Mouse (Mus musculus): ENCODE measurements around the gene Ndufb6. TPM values are rescaled to one million over a fixed set of nuclear protein-coding genes. Genes with fewer than 3 reads are reported as not detected.

Gene Ndufb6
- polyA plus RNA-seq (2015; fragmentation: Nextera tagmentation; extraction: Ambion mirVana), result 281 and 287 TPM in 2 replicates

DNA sequence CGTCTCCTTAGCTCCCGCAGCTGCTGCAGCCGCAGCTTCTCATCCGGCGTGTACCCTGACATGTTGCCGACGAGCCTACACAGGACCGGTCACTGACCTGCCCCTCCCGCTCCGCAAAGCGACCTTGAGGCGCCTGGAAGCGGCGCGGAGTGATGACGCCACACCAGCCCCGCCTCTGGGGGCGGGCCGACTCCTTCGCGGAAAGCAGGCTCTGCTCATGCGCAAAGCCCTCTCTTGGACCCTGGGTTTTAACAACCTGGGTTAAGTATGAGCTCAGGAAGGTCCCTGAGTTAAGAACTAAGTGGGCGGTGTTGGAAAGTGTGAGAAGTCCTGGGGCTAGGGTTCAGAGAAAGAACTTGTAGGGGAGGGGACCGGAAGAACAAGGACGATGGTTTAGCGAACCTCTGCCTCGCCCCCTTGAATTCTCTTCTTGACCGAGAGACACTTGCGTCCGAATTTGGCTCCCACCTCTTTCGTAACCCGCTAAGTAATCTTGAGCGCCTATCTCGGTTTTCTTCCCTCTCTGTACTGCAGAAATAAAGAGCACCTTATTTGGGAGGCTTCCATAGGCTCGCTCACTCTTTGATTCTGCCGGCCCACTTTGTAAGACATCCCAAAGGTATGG lies at the start of gene Ndufb6:
Gene Ndufb6, minus strand, starts transcription at position 146 of the 625 bp plus-strand sequence.
- peaks cover 12% of the 10 kb centered on the region for H3K4me1 ChIP-seq
- peak within 1 kb of the TSS; percentile 79 for H3K27ac ChIP-seq (replicated peaks)
- H3K4me2 ChIP-seq (replicated peaks), result peak within 1 kb of the TSS; percentile 84
- peak within 1 kb of the TSS; percentile 90 for H3K9ac ChIP-seq
- H3K4me3 ChIP-seq (replicated peaks), result peak within 1 kb of the TSS; percentile 95
- WGBS, result 0% methylated on average over 36 of the region's 36 CpGs
- H3K27me3 ChIP-seq, result no peaks in the 10 kb centered on the region
- H3K36me3 ChIP-seq, result peaks cover 19% of the 10 kb centered on the region
- peak; percentile 93 for ATAC-seq (ENCODE audit: insufficient number of reproducible peaks, low FRiP score, low TSS enrichment, low read depth)
- H3K9me3 ChIP-seq (replicated peaks), result no peaks in the 10 kb centered on the region

DNA sequence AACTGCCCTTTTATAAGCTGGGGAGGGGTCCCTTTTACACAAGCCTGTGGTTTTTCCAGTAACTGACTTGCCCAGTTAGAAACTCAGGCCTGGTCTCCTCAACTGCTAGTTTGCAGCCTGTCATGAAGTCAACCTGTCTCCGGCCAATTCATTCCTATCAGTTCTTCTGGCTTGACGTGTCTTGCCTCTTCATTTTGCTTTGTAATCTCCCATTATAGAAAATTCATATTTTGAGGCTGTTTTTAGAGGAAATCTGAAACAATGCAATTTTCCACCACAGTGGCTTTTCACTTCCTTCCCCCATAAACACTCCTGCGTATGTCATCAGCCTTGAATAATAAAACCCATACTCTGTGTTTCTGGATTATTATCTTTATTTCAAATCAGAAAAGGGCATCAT lies 47.9 kb upstream of the Ndufb6 start:
- Histone ChIP-seq H3K4me3 (replicated peaks) (no peak overlapping the region), H3K9me3 (replicated peaks) (no peaks in the 10 kb centered on the region), H3K4me2 (replicated peaks) (no peak overlapping the region), H3K4me1 (no peaks in the 10 kb centered on the region), H3K27me3 (no peaks in the 10 kb centered on the region), H3K9ac (no peak overlapping the region), H3K36me3 (no peaks in the 10 kb centered on the region), H3K27ac (replicated peaks) (no peak overlapping the region)
- 87% methylated on average over 3 of the region's 3 CpGs for WGBS
- ATAC-seq (ENCODE audit: insufficient number of reproducible peaks, low FRiP score, low TSS enrichment, low read depth), result no peak

GRCm38 (mm10) chr4:40324620-40325019 lies 45.4 kb upstream of the Ndufb6 start:
- Histone ChIP-seq H3K4me3 (replicated peaks) (no peak overlapping the region), H3K9ac (no peak overlapping the region), H3K36me3 (no peaks in the 10 kb centered on the region), H3K4me2 (replicated peaks) (no peak overlapping the region), H3K4me1 (no peaks in the 10 kb centered on the region), H3K27ac (replicated peaks) (no peak overlapping the region), H3K9me3 (replicated peaks) (no peaks in the 10 kb centered on the region), H3K27me3 (no peaks in the 10 kb centered on the region)
- no peak for ATAC-seq (ENCODE audit: insufficient number of reproducible peaks, low FRiP score, low TSS enrichment, low read depth)
- WGBS, result 84% methylated on average over 7 of the region's 7 CpGs

DNA sequence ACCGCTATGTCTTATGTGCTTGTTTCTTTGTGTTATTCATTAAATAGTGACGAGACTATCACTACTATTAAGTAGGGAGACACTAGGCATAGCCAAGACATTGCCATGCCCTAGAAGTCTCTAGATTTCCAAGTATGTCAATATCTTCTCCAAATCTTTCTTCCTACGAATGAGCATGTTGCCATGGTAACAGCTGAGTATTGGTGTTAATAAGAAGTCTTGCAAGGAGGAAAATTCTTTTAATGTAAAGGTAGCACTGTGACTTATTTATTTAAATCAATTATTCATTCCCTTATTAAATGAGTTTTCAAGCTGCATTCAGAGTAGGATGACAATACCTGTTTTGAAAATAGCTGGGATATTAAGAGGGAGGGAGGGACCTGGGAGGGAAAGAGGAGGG lies 38.2 kb upstream of the Ndufb6 start:
- H3K36me3 ChIP-seq, result no peaks in the 10 kb centered on the region
- H3K27me3 ChIP-seq, result no peaks in the 10 kb centered on the region
- H3K27ac ChIP-seq (replicated peaks), result no peak overlapping the region
- H3K4me2 ChIP-seq (replicated peaks), result no peak overlapping the region
- WGBS, result 72% methylated on average over 3 of the region's 3 CpGs
- no peak overlapping the region for H3K4me3 ChIP-seq (replicated peaks)
- no peak overlapping the region for H3K9ac ChIP-seq
- no peaks in the 10 kb centered on the region for H3K9me3 ChIP-seq (replicated peaks)
- no peak for ATAC-seq (ENCODE audit: insufficient number of reproducible peaks, low FRiP score, low TSS enrichment, low read depth)
- H3K4me1 ChIP-seq, result no peaks in the 10 kb centered on the region

GRCm38 (mm10) chr4:40313026-40313425 lies 33.8 kb upstream of the Ndufb6 start:
- Histone ChIP-seq H3K36me3 (no peaks in the 10 kb centered on the region), H3K4me2 (replicated peaks) (no peak overlapping the region), H3K4me3 (replicated peaks) (no peak overlapping the region), H3K9me3 (replicated peaks) (no peaks in the 10 kb centered on the region), H3K4me1 (no peaks in the 10 kb centered on the region), H3K9ac (no peak overlapping the region), H3K27ac (replicated peaks) (no peak overlapping the region), H3K27me3 (no peaks in the 10 kb centered on the region)
- WGBS, result 68% methylated on average over 6 of the region's 6 CpGs
- ATAC-seq (ENCODE audit: insufficient number of reproducible peaks, low FRiP score, low TSS enrichment, low read depth), result no peak

DNA sequence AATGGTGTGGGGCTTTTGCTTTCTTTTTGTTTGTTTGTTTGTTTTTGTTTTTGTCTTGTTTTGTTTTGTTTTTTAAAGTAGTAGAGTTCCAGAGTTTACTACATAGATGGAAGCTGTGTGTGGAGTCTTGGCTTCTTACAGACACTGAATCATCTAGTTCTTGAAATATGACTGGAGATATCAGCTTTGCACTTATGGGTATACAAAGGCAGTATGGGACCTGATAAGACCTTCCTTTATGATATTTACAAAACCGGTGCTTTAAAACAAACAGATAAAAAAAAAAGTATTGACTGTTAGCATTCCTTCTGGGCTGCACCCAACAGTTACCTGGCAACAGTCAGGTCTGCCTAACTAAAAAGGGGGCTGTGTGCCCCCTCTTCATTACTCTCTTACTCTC lies 33.0 kb upstream of the Ndufb6 start:
- no peak for ATAC-seq (ENCODE audit: insufficient number of reproducible peaks, low FRiP score, low TSS enrichment, low read depth)
- 74% methylated on average over 1 of the region's 1 CpGs for WGBS
- Histone ChIP-seq H3K9me3 (replicated peaks) (no peaks in the 10 kb centered on the region), H3K4me2 (replicated peaks) (no peak overlapping the region), H3K9ac (no peak overlapping the region), H3K4me1 (no peaks in the 10 kb centered on the region), H3K4me3 (replicated peaks) (no peak overlapping the region), H3K36me3 (no peaks in the 10 kb centered on the region), H3K27ac (replicated peaks) (no peak overlapping the region), H3K27me3 (no peaks in the 10 kb centered on the region)

- Histone ChIP-seq H3K36me3 (no peaks in the 10 kb centered on the region), H3K27ac (replicated peaks) (no peak overlapping the region), H3K27me3 (no peaks in the 10 kb centered on the region; the same call in 1 of the 2 replicates), H3K9ac (no peak overlapping the region), H3K4me3 (replicated peaks) (no peak overlapping the region), H3K9me3 (replicated peaks) (no peaks in the 10 kb centered on the region), H3K4me1 (no peaks in the 10 kb centered on the region), H3K4me2 (replicated peaks) (no peak overlapping the region)
- 65% methylated on average over 11 of the region's 11 CpGs for WGBS
- peak; percentile 73 for ATAC-seq (ENCODE audit: insufficient number of reproducible peaks, low FRiP score, low TSS enrichment, low read depth)
Observed at GRCm38 (mm10) chr4:40310796-40311383, 31.7 kb upstream of the Ndufb6 start.

GRCm38 (mm10) chr4:40309682-40310081 lies 30.5 kb upstream of the Ndufb6 start:
- no peak overlapping the region for H3K4me2 ChIP-seq (replicated peaks)
- no peak for ATAC-seq (ENCODE audit: insufficient number of reproducible peaks, low FRiP score, low TSS enrichment, low read depth)

GRCm38 (mm10) chr4:40302445-40303125 lies 23.4 kb upstream of the Ndufb6 start:
- Histone ChIP-seq H3K4me2 (replicated peaks) (no peak overlapping the region), H3K9me3 (replicated peaks) (no peaks in the 10 kb centered on the region), H3K27ac (replicated peaks) (no peak overlapping the region), H3K27me3 (no peaks in the 10 kb centered on the region; the same call in 1 of the 2 replicates), H3K9ac (no peak overlapping the region), H3K36me3 (no peaks in the 10 kb centered on the region), H3K4me3 (replicated peaks) (no peak overlapping the region), H3K4me1 (no peaks in the 10 kb centered on the region)
- ATAC-seq (ENCODE audit: insufficient number of reproducible peaks, low FRiP score, low TSS enrichment, low read depth), result no peak
- WGBS, result 70% methylated on average over 10 of the region's 10 CpGs

More at GRCm38 (mm10) chr4:40309682-40310081, 30.5 kb upstream of the Ndufb6 start:
- Histone ChIP-seq H3K9me3 (replicated peaks) (no peaks in the 10 kb centered on the region), H3K9ac (no peak overlapping the region), H3K4me1 (no peaks in the 10 kb centered on the region), H3K27me3 (no peaks in the 10 kb centered on the region; the same call in 1 of the 2 replicates), H3K4me3 (replicated peaks) (no peak overlapping the region), H3K27ac (replicated peaks) (no peak overlapping the region), H3K36me3 (no peaks in the 10 kb centered on the region)

- no peak overlapping the region for H3K27ac ChIP-seq (replicated peaks)
- no peak overlapping the region for H3K4me3 ChIP-seq (replicated peaks)
- ATAC-seq (ENCODE audit: insufficient number of reproducible peaks, low FRiP score, low TSS enrichment, low read depth), result no peak
- H3K4me2 ChIP-seq (replicated peaks), result peak overlapping the region; percentile 30
- H3K9me3 ChIP-seq (replicated peaks), result no peaks in the 10 kb centered on the region
- H3K9ac ChIP-seq, result no peak overlapping the region
- H3K36me3 ChIP-seq, result no peaks in the 10 kb centered on the region
- no peaks in the 10 kb centered on the region for H3K4me1 ChIP-seq
- no peaks in the 10 kb centered on the region; the same call in 1 of the 2 replicates for H3K27me3 ChIP-seq
- WGBS, result 8% methylated on average over 16 of the region's 16 CpGs
Observed at GRCm38 (mm10) chr4:40301076-40301789, 22.0 kb upstream of the Ndufb6 start.

DNA sequence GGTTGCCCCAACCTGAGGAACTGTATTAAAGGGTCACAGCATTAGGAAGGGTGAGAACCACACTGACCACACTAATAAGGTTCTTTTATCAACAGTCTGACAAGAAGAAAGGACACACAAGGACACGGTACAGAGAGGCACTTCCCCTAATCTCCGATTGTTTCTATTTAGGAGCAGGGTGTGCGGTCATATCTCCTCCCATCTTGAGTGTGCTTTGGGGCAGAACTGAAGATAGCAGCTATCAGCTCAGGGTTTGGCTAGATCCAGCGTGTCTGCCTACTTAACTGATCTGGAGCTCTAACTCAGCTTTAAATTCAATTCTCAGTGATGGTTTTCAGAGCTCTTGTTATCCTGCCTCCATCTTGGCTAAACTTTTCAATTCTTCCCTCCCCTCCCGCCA lies 19.9 kb upstream of the Ndufb6 start:
- 65% methylated on average over 5 of the region's 5 CpGs for WGBS

More for the DNA sequence above, 19.9 kb upstream of the Ndufb6 start:
- Histone ChIP-seq H3K27ac (replicated peaks) (no peak overlapping the region), H3K9ac (no peak overlapping the region), H3K4me2 (replicated peaks) (no peak overlapping the region), H3K4me3 (replicated peaks) (no peak overlapping the region), H3K9me3 (replicated peaks) (no peaks in the 10 kb centered on the region), H3K36me3 (no peaks in the 10 kb centered on the region), H3K4me1 (no peaks in the 10 kb centered on the region), H3K27me3 (no peaks in the 10 kb centered on the region)
- no peak for ATAC-seq (ENCODE audit: insufficient number of reproducible peaks, low FRiP score, low TSS enrichment, low read depth)

All from embryonic facial prominence, embryonic 15.5 days (tissue).